Mouse (Mus musculus): ENCODE results near the gene Olfr495.

The Olfr495 gene

DNA sequence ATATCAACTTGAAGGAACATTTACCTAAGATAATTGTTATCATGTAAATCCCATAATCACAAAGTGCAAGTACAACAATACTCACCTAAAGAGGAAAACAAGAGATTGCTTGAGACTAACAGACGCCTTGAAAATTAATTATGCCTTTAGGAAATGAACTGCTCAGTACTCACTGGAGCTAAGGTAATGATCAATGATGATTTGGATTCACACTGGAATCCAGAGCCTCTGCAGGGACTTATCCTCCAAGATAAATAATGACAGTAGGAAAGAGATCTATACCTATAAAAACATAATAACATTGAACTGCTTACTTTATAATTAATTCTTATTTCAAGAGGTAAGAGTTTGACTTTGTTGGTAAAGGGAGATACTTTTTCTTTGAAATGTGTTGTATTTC lies at the start of gene Olfr495:
Olfr495 (plus strand) TSS at position 301 of the 400 bp plus-strand sequence.
- no peak for DNase-seq

DNA sequence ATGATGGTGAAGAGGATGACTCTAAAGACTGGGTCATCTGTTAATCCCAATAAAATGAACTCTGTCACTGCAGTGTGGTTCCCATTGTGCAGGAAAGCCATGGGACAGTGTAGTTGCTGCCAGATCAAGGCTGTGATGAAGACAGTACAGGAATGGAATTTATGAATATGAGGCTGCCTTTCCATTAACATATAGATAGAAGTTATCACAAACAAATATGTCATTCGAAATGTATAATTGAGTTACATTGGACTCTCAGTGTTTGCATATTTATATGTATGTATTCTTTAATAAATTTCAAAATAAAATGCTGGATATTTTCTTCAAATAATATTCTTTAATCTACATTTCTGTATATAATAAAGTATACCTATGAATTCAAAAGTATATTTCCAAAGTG lies 46.1 kb upstream of the Olfr495 start, which contains the start of gene Olfr493:
Olfr493 (minus strand) TSS at position 101 of the 400 bp plus-strand sequence.
- no peak for DNase-seq

DNA sequence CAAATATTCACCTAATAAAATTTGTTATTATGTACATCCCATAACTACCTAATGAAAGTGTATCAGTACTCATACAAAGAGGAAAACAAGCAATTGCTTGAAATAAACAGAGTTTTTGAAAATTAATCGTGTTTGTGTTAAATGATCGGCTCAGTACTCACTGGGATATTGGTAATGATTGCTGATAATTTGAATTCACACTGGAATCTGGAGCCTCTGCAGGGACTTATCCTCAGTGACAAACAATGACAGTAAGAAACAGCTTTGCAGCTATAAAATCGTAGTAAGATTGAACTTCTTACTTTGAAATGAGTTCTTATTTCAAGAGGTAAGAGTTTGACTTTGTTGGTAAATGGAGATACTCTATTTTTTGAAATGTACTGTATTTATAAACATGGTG lies 27.9 kb upstream of the Olfr495 start, which contains the start of gene Olfr494:
Olfr494 (plus strand) TSS at position 301 of the 400 bp plus-strand sequence.
- no peak for DNase-seq

DNA sequence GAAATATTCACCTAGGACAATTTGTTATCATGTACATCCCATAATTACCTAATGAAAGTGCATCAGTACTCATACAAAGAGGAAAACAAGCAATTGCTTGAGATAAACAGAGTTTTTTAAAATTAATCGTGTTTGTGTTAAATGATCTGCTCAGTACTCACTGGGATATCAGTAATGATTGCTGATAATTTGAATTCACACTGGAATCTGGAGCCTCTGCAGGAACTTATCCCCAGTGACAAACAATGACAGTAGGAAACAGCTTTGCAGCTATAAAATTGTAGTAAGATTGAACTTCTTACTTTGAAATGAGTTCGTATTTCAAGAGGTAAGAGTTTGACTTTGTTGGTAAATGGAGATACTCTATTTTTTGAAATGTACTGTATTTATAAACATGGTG lies 27.2 kb downstream of the Olfr495 start, which contains the start of gene Olfr497:
Olfr497 (plus strand) TSS at position 301 of the 400 bp plus-strand sequence.
- no peak for DNase-seq
